Mouse (Mus musculus): ENCODE measurements at regions not wholly inside any gene's neighbourhood (a gene's known extent, or its start where the extent isn't known, plus 50 kb on each side); places are given as distances from the start of the nearest gene placed in this dataset.

GRCm38 (mm10) chr16:93018766-93019165, 192.8 kb upstream of the Runx1 start:
- no peak for DNase-seq (ENCODE audit: low spot score in 2 of 2)

GRCm38 (mm10) chr16:93017025-93017424, 191.1 kb upstream of the Runx1 start:
- DNase-seq (ENCODE audit: low spot score in 2 of 2): no peak

GRCm38 (mm10) chr16:93015636-93016035, 189.7 kb upstream of the Runx1 start:
- no peak for DNase-seq (ENCODE audit: low spot score in 2 of 2)

GRCm38 (mm10) chr16:93014991-93015390, 189.0 kb upstream of the Runx1 start:
- DNase-seq (ENCODE audit: low spot score in 2 of 2): no peak

DNA sequence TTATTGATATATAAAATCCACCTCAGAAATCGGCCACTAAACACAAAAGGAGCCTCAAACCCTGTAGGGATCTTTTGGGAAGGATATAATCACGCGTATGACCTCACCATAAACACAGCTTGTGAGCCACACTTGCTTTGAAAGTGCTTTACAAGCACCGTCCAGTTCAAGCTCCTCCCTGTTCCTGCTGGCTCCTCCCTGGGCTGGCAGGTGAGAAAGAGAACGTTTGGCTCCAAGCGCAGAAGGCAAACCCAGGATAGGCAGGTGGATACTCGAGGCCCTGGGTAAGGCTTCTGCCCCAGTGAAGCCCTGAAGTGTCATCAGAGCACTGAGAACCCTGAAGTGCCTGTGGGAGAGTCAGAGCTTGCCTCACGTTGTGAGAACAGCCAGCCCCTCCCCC, 187.9 kb upstream of the Runx1 start:
- DNase-seq (ENCODE audit: low spot score in 2 of 2): no peak

DNA sequence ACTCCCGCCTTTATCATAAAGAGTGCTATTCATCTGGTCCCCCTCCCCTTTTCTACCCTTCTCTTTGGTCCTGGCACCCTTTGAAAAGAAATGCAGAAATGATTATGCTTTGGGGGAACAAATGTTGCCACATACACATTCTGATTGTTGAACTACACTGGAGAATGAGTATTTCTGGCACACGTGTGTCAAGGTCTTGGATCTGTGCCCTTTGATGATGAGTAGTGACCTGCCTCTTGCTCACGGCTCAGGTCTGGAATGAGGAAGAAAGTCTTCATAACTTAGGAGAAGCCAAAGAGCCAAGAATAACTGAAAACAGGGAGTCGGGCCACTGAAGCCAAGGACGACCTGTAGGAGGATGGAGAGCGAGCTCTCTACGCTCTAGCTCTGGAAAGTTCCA, 187.3 kb upstream of the Runx1 start:
- no peak for DNase-seq (ENCODE audit: low spot score in 2 of 2)

DNA sequence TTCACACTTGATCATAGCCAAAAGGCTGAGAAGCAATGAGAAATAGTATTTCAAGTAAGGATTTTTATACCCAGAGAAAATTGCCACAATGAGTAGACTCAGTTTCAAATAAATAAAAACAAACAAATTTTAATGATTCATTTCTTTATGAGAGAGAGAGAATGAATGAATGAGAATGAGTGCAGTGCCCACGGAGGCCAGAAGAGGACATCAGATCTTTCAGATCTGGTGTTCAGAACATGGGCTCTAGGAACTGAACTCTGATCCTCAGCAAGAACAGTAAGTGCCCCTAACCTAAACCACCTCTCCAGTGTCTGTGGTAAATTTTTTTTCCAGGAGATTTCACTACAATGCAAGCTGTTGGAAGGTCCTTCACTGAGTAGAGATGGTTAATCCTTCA, 185.5 kb upstream of the Runx1 start:
- DNase-seq (ENCODE audit: low spot score in 2 of 2): no peak

- DNase-seq (ENCODE audit: low spot score in 2 of 2): no peak
These were observed 180.5 kb upstream of the Runx1 start for GRCm38 (mm10) chr16:93006321-93006984.

DNA sequence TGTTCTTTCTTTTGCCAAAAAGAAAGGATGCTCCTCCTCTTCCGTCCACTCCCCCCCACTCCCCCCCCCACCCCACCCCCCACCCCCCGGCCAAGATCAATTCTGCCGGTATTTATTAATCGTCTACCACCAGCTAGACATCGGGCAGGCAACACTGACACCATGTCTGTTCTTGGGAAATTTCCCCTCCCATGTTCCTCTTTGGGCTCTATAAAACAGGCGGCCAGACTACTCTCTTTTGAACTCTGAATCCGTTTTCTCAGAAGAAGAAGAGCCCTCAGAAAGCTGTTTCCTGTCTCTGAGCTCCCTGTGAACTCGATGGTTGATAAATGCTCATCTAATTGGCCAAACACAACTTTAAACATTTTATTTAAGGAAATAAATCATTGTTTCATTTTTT, 179.5 kb upstream of the Runx1 start:
- no peak for DNase-seq (ENCODE audit: low spot score in 2 of 2)

DNA sequence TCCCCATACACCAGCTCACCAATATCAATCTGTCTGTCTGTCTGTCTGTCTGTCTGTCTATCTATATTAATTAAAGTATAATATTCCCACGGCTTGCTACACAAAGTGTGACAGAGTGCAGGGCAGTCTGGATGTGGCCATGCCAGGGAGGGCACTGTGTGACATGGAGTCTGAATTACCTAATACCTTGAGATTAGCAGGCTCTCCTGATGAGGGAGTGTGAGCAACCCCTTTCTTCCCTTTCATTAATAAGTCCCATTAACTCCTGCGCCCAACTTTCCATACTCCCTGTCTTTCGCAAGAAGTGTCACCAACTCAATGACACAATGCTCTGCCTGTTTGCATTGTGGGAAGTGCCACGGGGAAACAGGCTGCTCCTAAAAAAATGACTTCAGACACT, 177.9 kb upstream of the Runx1 start:
- no peak for DNase-seq (ENCODE audit: low spot score in 2 of 2)

- DNase-seq (ENCODE audit: low spot score in 2 of 2): no peak
These were observed 172.7 kb upstream of the Runx1 start for GRCm38 (mm10) chr16:92998689-92999088.

DNA sequence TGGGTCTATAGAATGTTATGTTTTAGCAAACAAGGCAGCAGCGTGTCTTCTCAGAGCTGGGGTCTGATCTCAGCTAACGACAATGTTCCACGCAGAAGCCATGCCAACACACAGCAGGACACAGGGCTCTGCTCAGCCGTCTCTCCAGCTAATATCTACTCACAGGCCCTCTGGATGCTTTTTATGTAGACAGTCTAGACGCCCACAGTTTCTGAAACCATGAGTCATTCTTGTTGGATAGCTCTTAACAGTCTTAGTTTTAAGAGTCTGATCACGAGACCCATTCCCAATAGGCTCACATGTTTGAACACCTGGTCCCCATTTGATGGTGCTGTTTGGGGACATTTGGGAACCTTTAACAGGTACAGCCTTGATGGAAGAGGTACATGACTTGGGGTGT, 171.7 kb upstream of the Runx1 start:
- no peak for DNase-seq (ENCODE audit: low spot score in 2 of 2)

DNA sequence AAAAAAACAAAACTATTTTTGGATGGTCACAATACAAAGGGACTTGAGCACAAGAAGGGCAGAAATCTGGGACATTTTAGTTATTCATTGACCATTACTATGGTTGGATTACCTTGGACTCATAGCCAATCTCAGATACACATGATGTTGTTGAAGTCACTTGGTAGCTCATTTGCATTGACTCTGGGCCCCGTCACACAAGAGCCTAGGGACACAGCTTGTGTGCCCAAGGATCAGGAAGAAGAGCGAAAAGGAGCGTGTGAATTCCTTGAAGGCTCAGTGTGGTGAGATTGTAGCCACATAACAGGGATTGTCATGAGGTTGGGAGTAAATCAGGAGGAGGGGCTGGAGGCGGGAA, 170.0 kb upstream of the Runx1 start:
- DNase-seq (ENCODE audit: low spot score in 2 of 2): no peak

DNA sequence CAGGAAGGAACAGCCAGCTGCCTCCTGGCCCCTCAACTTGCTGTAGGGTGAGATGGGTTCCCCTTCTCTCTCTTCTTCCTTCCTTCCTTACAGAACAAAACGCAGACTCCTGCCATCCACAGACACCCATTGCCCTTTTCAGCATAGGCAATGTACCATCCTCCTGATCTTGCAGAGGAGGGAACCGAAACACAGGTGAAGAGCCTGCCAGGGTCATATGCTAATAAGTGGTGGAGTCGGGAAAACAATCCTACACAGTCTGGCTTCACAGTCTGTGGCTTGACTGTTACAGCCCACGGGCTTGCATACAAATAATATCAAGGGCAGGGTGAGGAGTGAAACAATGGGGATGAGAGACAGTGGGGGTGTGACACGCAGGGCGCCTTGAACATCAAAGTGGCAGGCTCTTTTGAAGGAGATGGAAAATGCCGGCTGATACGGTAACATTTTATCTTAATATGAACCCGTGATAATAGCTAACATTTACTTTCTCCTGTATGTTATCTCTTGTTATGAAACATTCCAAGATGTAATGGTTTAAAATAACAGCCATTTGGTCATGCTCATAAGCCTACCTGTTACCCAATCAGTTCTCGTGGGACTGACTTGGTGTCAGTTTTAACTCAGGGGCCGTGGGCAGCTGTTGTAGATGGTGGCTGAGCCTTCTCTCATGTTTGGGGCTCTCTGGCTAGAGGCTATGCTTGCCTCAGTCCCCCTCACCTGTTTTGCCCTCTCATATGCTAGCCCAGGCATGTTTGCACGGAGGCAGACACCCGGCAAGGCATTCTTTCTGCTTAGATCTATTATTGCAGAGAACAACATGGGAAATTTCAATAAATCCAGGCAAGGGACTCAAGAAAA, 169.4 kb upstream of the Runx1 start:
- DNase-seq (ENCODE audit: low spot score in 2 of 2): no peak

- no peak for DNase-seq (ENCODE audit: low spot score in 2 of 2)
These were observed 166.9 kb upstream of the Runx1 start for GRCm38 (mm10) chr16:92992876-92993275.

DNA sequence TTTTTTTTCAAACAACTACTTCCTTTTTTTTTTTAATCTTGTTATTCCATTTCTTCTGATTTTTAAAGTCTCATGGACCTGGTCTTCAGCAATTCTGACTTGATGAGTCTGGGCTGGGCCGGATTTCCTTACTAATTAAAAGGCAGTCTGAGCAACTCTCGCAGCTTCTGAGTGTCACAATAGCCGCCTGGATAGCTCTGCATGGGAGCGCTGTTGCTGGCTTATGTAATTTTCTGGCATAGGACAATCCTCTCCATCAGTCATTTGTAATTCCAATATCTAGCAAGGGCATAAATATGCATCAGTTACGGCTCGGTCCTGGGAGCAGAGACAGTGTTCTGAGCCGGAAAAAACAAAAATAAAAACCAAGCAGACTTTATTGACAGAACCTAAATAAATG, 165.5 kb upstream of the Runx1 start:
- DNase-seq (ENCODE audit: low spot score in 2 of 2): no peak

DNA sequence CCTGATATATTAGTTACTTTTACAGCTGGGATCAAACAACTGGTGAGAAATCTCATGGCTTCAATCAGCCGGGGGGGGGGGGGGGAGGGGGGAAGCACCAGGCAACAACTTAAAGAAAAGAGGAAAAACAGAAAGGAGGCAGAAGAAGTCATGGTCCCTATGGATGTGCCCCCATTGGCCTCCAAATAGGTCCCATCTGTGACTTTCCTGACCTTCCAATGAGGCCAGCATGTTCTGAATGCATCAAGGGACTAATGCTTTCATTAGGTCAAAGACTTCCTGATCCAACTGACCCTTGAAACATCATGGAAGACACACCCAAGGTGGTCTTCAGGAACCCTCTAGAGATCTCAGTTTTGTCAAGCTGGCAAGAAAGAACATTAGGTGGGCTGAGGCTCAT, 162.5 kb upstream of the Runx1 start:
- DNase-seq (ENCODE audit: low spot score in 2 of 2): no peak

DNA sequence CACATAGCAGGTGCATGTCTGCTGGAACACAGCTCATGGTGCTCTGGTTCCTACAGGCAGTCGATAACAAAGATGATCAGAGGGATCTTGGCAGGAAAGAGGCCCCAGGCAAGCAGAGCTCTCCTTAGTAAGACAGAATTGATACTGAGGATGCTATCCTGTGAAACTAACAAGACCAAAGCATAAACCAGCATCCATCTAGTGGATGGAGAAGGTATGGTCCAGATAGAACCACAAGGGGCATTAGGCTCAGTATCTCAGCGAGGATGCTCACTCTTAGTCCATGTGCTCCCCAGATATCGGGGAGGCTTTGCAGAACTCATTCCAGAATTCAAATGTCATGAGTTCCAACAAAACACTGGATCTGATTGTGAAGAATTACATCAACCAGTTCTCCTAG, 162.1 kb upstream of the Runx1 start:
- no peak for DNase-seq (ENCODE audit: low spot score in 2 of 2)

- no peak for DNase-seq (ENCODE audit: low spot score in 2 of 2)
These were observed 159.8 kb upstream of the Runx1 start for GRCm38 (mm10) chr16:92985768-92986167.

- DNase-seq (ENCODE audit: low spot score in 2 of 2): no peak
These were observed 157.0 kb upstream of the Runx1 start for GRCm38 (mm10) chr16:92982934-92983333.

GRCm38 (mm10) chr16:92979620-92980330, 153.8 kb upstream of the Runx1 start:
- no peak for DNase-seq (ENCODE audit: low spot score in 2 of 2)

GRCm38 (mm10) chr16:92976097-92976496, 150.1 kb upstream of the Runx1 start:
- DNase-seq (ENCODE audit: low spot score in 2 of 2): no peak

GRCm38 (mm10) chr16:92975090-92975489, 149.1 kb upstream of the Runx1 start:
- DNase-seq (ENCODE audit: low spot score in 2 of 2): no peak

All from spleen, postnatal 4 days (tissue).